Mouse (Mus musculus): Measurements from ENCODE around the gene Spta1. TPM values are rescaled to one million over a fixed set of nuclear protein-coding genes. Genes with fewer than 3 reads are reported as not detected.

Spta1 gene
- polyA plus RNA-seq, 1 experiment, result 0.91 TPM

DNA sequence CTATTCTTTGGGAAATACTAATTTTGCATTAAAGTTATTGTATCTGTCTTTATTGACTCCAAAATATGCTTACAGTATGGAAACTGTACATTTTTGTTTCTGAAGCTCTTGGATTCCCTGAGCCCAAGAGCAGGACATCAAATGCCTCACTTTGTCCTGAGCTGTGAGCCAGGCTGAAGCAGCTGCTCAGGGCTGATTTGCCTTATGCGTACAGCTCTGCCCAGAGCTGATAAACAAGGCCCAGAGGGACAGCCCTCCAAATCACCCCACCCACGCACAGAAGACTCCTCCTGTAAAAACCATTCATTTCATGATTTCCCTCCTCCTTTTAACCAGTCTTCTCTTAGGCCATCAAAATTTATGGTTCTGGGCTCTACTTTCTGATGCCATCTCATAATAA, 1.0 kb upstream of the Spta1 start:
- TF ChIP-seq POLR2A (IDR thresholded peaks at IDR 0.05; ENCODE audit: insufficient read depth, low read length) (no peak), EP300 (IDR thresholded peaks at IDR 0.05; ENCODE audit: insufficient read depth, low read depth, low read length) (no peak), CTCF (IDR thresholded peaks at IDR 0.05; ENCODE audit: low read depth, low read length) (no peak)

DNA sequence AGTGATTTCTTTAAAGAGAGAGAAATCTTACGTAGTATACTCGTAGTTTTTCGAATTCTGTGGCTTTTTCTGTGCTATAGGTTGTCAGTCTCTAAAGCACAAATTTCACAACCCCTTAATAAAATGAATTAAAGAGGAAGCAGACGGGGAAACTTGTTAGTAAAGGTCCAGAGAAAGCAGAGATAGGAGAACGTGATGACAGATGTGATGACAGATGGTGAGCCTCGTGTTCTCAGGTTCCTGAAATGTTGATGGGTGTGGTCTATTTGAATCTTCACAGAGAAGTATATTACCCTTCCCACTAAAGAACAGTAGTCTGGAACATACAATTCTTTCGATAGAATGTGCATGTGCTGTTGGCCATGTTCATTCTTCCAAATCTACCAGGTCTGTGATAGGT, 32.1 kb downstream of the Spta1 start:
- Histone ChIP-seq H3K27ac (ENCODE audit: insufficient read depth, low read length) (no peak overlapping the region), H3K4me1 (ENCODE audit: control insufficient read depth, insufficient read depth, low read length) (no peaks in the 10 kb centered on the region), H3K9me3 (replicated peaks; ENCODE audit: control insufficient read depth, insufficient read depth, low read length, poor library complexity, severe bottlenecking) (no peaks in the 10 kb centered on the region)

More for the DNA sequence above, 1.0 kb upstream of the Spta1 start:
- no peaks in the 10 kb centered on the region for H3K27me3 ChIP-seq (ENCODE audit: control insufficient read depth, insufficient read depth, low read length, poor library complexity, severe bottlenecking)
- peak overlapping the region; percentile 92 for H3K27ac ChIP-seq (ENCODE audit: insufficient read depth, low read length)
- no peaks in the 10 kb centered on the region for H3K9me3 ChIP-seq (replicated peaks; ENCODE audit: control insufficient read depth, insufficient read depth, low read length, poor library complexity, severe bottlenecking)
- peaks cover 3% of the 10 kb centered on the region for H3K4me1 ChIP-seq (ENCODE audit: control insufficient read depth, insufficient read depth, low read length)
- H3K9ac ChIP-seq (ENCODE audit: low read depth, poor library complexity, severe bottlenecking), result no peak overlapping the region
- H3K4me3 ChIP-seq (ENCODE audit: low read depth, low read length), result no peak overlapping the region
- H3K36me3 ChIP-seq (ENCODE audit: control insufficient read depth, insufficient read depth, low read length, poor library complexity, severe bottlenecking), result peaks cover 3% of the 10 kb centered on the region; the same call in 1 of the 2 replicates

DNA sequence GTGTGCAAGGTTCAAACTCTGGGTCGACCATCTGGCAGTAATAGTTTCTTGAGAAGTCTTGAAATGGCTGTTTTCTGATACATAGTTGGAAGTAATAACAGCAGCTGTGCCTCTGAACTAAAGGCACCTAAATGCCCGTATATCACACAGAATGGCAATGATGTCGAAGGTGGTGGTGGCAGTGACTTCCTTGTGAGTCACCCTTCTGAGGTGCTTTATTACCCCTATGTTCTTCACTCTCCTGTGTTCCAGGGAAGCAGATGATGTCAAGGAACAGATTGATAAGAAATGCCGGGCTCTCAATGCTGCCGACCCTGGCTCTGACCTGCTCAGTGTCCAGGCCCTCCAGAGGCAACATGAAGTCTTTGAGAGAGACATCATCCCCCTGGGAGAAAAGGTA, 39.7 kb downstream of the Spta1 start:
- TF ChIP-seq POLR2A (IDR thresholded peaks at IDR 0.05; ENCODE audit: insufficient read depth, low read length), result no peak
- no peak for TF ChIP-seq CTCF (IDR thresholded peaks at IDR 0.05; ENCODE audit: low read depth, low read length)
- no peak for TF ChIP-seq EP300 (IDR thresholded peaks at IDR 0.05; ENCODE audit: insufficient read depth, low read depth, low read length)
- Histone ChIP-seq H3K27ac (ENCODE audit: insufficient read depth, low read length) (no peak overlapping the region), H3K9me3 (replicated peaks; ENCODE audit: control insufficient read depth, insufficient read depth, low read length, poor library complexity, severe bottlenecking) (no peaks in the 10 kb centered on the region), H3K9ac (ENCODE audit: low read depth, poor library complexity, severe bottlenecking) (no peak overlapping the region), H3K4me1 (ENCODE audit: control insufficient read depth, insufficient read depth, low read length) (no peaks in the 10 kb centered on the region), H3K4me3 (ENCODE audit: low read depth, low read length) (no peak overlapping the region), H3K36me3 (ENCODE audit: control insufficient read depth, insufficient read depth, low read length, poor library complexity, severe bottlenecking) (peaks cover 5% of the 10 kb centered on the region; the same call in 1 of the 2 replicates), H3K27me3 (ENCODE audit: control insufficient read depth, insufficient read depth, low read length, poor library complexity, severe bottlenecking) (no peaks in the 10 kb centered on the region)

More for the DNA sequence above, 32.1 kb downstream of the Spta1 start:
- no peak for TF ChIP-seq CTCF (IDR thresholded peaks at IDR 0.05; ENCODE audit: low read depth, low read length)
- no peak overlapping the region for H3K9ac ChIP-seq (ENCODE audit: low read depth, poor library complexity, severe bottlenecking)
- H3K36me3 ChIP-seq (ENCODE audit: control insufficient read depth, insufficient read depth, low read length, poor library complexity, severe bottlenecking), result peaks cover 1% of the 10 kb centered on the region; the same call in 1 of the 2 replicates
- no peak overlapping the region for H3K4me3 ChIP-seq (ENCODE audit: low read depth, low read length)
- H3K27me3 ChIP-seq (ENCODE audit: control insufficient read depth, insufficient read depth, low read length, poor library complexity, severe bottlenecking), result no peaks in the 10 kb centered on the region

DNA sequence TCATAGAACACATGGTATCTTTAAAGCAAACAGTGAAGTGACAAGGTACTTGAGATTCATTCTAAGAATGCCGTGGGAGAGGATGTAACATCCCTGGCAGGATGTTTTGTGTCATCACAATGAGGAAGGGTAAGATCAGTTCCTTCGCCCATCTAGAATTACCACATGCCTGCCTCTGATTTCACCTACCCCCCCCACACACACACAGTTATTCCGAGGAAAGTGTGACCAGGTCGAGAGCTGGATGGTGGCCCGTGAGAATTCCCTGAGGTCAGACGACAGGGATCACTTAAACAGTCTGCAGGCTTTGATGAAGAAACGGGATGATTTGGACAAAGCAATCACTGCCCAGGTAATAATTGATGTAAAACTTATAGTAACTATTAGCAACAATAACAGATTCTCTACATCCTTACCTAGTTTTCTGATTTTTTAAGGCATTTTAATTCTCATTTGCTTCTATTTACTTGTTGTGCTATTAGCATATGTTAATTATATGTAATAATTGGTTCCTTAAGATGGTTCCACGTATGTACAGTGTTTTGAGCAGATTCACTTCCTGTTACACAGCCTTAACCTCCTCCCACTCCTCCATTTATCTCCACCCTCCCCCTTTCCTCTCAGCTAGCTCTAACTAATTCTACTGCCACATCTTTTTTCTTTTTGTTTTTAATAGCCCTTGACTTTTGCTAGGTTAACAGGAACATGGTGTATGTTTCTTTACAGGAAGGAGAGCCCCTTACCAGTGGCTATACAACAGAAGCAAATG, 42.9 kb downstream of the Spta1 start:
- H3K36me3 ChIP-seq (ENCODE audit: control insufficient read depth, insufficient read depth, low read length, poor library complexity, severe bottlenecking), result peaks cover 3% of the 10 kb centered on the region
- H3K9ac ChIP-seq (ENCODE audit: low read depth, poor library complexity, severe bottlenecking), result no peak overlapping the region
- no peak overlapping the region for H3K4me3 ChIP-seq (ENCODE audit: low read depth, low read length)
- no peaks in the 10 kb centered on the region for H3K27me3 ChIP-seq (ENCODE audit: control insufficient read depth, insufficient read depth, low read length, poor library complexity, severe bottlenecking)
- no peaks in the 10 kb centered on the region for H3K9me3 ChIP-seq (replicated peaks; ENCODE audit: control insufficient read depth, insufficient read depth, low read length, poor library complexity, severe bottlenecking)
- TF ChIP-seq EP300 (IDR thresholded peaks at IDR 0.05; ENCODE audit: insufficient read depth, low read depth, low read length), result no peak
- no peak for TF ChIP-seq CTCF (IDR thresholded peaks at IDR 0.05; ENCODE audit: low read depth, low read length)
- TF ChIP-seq POLR2A (IDR thresholded peaks at IDR 0.05; ENCODE audit: insufficient read depth, low read length), result no peak
- no peaks in the 10 kb centered on the region for H3K4me1 ChIP-seq (ENCODE audit: control insufficient read depth, insufficient read depth, low read length)
- no peak overlapping the region for H3K27ac ChIP-seq (ENCODE audit: insufficient read depth, low read length)

DNA sequence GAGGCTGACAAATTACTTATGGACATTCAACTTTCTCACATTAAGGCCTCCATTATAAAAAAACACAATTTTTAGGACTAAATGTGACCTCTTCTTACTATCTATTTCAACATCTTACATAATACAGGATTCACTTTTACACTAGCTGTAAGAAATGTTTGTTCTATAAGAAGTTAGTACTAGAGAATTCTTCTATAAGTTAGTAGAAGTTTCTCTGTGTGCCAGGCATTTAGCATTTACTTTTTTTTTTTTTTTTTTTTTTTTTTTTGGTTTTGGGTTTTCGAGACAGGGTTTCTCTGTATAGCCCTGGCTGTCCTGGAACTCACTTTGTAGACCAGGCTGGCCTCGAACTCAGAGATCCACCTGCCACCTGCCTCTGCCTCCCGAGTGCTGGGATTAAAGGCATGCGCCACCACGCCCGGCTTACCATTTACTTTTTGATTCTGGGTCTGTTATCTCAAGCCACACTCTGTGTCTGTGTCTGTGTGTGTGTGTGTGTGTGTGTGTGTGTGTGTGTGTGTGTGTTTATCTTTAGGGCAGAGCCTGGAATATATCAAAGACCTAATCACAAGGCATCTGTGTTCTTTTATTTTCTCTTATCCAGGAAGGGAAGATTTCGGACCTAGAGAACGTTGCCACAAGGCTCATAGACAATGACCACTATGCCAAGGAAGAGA, 44.1 kb downstream of the Spta1 start:
- H3K9ac ChIP-seq (ENCODE audit: low read depth, poor library complexity, severe bottlenecking), result no peak overlapping the region
- H3K27me3 ChIP-seq (ENCODE audit: control insufficient read depth, insufficient read depth, low read length, poor library complexity, severe bottlenecking), result no peaks in the 10 kb centered on the region
- no peak overlapping the region for H3K27ac ChIP-seq (ENCODE audit: insufficient read depth, low read length)
- peaks cover 3% of the 10 kb centered on the region for H3K36me3 ChIP-seq (ENCODE audit: control insufficient read depth, insufficient read depth, low read length, poor library complexity, severe bottlenecking)
- no peak overlapping the region for H3K4me3 ChIP-seq (ENCODE audit: low read depth, low read length)
- no peaks in the 10 kb centered on the region for H3K4me1 ChIP-seq (ENCODE audit: control insufficient read depth, insufficient read depth, low read length)
- H3K9me3 ChIP-seq (replicated peaks; ENCODE audit: control insufficient read depth, insufficient read depth, low read length, poor library complexity, severe bottlenecking), result no peaks in the 10 kb centered on the region
- TF ChIP-seq EP300 (IDR thresholded peaks at IDR 0.05; ENCODE audit: insufficient read depth, low read depth, low read length) (no peak), CTCF (IDR thresholded peaks at IDR 0.05; ENCODE audit: low read depth, low read length) (no peak), POLR2A (IDR thresholded peaks at IDR 0.05; ENCODE audit: insufficient read depth, low read length) (no peak)

DNA sequence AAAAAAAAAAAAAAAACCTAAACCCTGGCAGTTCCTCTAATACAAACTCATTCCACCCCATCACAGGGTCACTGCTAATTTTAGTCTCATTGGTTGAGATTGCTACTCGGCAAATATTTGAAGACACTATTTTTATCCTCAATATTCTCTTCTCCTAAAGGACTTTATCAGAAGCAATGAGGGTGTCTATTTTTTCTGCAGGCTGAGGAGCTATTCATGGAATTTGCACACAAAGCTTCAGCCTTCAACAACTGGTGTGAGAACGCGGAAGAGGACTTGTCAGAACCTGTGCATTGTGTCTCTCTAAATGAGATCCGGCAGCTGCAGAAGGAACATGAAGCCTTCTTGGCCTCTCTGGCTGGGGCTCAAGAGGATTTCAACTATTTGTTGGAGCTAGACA, 67.3 kb downstream of the Spta1 start:
- TF ChIP-seq EP300 (IDR thresholded peaks at IDR 0.05; ENCODE audit: insufficient read depth, low read depth, low read length), result no peak
- no peak for TF ChIP-seq CTCF (IDR thresholded peaks at IDR 0.05; ENCODE audit: low read depth, low read length)
- TF ChIP-seq POLR2A (IDR thresholded peaks at IDR 0.05; ENCODE audit: insufficient read depth, low read length), result no peak
- Histone ChIP-seq H3K36me3 (ENCODE audit: control insufficient read depth, insufficient read depth, low read length, poor library complexity, severe bottlenecking) (no peaks in the 10 kb centered on the region), H3K27ac (ENCODE audit: insufficient read depth, low read length) (no peak overlapping the region), H3K27me3 (ENCODE audit: control insufficient read depth, insufficient read depth, low read length, poor library complexity, severe bottlenecking) (no peaks in the 10 kb centered on the region), H3K4me3 (ENCODE audit: low read depth, low read length) (no peak overlapping the region), H3K4me1 (ENCODE audit: control insufficient read depth, insufficient read depth, low read length) (no peaks in the 10 kb centered on the region), H3K9ac (ENCODE audit: low read depth, poor library complexity, severe bottlenecking) (no peak overlapping the region), H3K9me3 (replicated peaks; ENCODE audit: control insufficient read depth, insufficient read depth, low read length, poor library complexity, severe bottlenecking) (no peaks in the 10 kb centered on the region)
